Mouse (Mus musculus) cortical plate, adult 2 months (tissue): ENCODE measurements at regions not wholly inside any gene's neighbourhood (a gene's known extent, or its start where the extent isn't known, plus 50 kb on each side); places are given as distances from the start of the nearest gene placed in this dataset.

ENCODE experiments used
- CTCF ChIP-seq: fragments of 200-500 bp; IDR thresholded peaks from 2 replicates; pipeline ENCODE4 v1.5.1; 2011; ENCODE audit warnings: mild to moderate bottlenecking, control low read depth, low read length; ENCODE audit not compliant: insufficient read depth; ENCODE audit errors: extremely low read depth
- POLR2A ChIP-seq: fragments of 200-500 bp; IDR thresholded peaks from 2 replicates; pipeline ENCODE4 v1.6.1; 2011; ENCODE audit warnings: mild to moderate bottlenecking, low read length, control low read depth; ENCODE audit not compliant: insufficient read depth; ENCODE audit errors: extremely low read depth

GRCm38 (mm10) chr7:37373864-37374263 lies 399.6 kb downstream of the Zfp536 start:
- TF ChIP-seq POLR2A (no peak), CTCF (peak; percentile 97)
